Mouse (Mus musculus): ENCODE measurements around the gene Serpina5. TPM values are rescaled to one million over a fixed set of nuclear protein-coding genes. Genes with fewer than 3 reads are reported as not detected.
"Not testable (repeated sequence)": the region's sequence is repeated elsewhere in the genome, so short reads cannot be mapped to it uniquely, and the experiment has no call there.

The Serpina5 gene
- polyA plus RNA-seq, 1 experiment = not detected

DNA sequence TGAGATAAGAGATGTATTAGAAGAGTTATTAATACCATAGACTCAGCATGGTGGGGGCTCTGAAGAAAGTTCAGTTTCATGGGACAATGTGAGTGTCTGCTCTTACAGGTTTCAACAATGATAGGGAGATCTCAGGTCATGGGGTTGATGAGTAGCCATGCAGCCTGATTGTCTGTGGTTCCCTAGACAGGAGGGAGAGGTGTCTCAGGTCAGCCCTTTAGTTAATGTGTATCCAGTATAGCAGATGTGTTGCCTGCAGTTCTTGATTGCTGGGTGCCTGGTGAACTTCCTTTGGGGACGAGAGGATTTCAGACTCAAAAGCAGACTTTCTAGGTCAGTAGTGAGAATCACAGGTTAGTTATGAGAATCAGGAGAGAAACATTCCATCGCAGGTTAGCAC is 7.6 kb downstream of the Serpina5 start:
- no peak for TF ChIP-seq GATA1 (IDR thresholded peaks at IDR 0.05; ENCODE audit: low read length)

- not testable (repeated sequence) for TF ChIP-seq GATA1 (IDR thresholded peaks at IDR 0.05; ENCODE audit: low read length)
These were observed 11.4 kb downstream of the Serpina5 start, which contains the start of gene Serpina3a for GRCm38 (mm10) chr12:104112333-104112732. Gene Serpina3a (plus strand): TSS chr12:104112724.

- TF ChIP-seq GATA1 (IDR thresholded peaks at IDR 0.05; ENCODE audit: low read length) = no peak
These were observed 14.1 kb downstream of the Serpina5 start for GRCm38 (mm10) chr12:104114921-104115579.

DNA sequence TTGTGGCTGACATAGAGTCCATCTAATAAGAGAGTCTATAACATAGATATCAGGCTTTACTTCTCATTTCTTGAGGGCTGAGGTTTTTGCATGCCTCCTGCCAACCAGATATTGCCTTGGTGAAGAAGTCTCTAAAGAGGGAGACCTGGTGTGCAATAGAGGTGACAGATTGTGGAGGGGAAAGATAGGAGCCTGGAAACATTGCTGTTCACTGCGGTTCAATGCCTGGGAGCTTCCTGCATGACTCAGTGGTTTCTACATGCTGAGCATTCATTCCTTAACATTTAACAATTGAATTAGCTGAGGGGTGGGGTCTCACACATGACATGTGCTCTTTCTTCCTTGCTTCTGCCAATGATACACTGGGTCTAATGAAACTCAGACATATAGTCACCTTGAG is 22.2 kb downstream of the Serpina5 start:
- no peak for TF ChIP-seq GATA1 (IDR thresholded peaks at IDR 0.05; ENCODE audit: low read length)

- TF ChIP-seq GATA1 (IDR thresholded peaks at IDR 0.05; ENCODE audit: low read length) = no peak
These were observed 23.1 kb downstream of the Serpina5 start for GRCm38 (mm10) chr12:104123996-104124395.

DNA sequence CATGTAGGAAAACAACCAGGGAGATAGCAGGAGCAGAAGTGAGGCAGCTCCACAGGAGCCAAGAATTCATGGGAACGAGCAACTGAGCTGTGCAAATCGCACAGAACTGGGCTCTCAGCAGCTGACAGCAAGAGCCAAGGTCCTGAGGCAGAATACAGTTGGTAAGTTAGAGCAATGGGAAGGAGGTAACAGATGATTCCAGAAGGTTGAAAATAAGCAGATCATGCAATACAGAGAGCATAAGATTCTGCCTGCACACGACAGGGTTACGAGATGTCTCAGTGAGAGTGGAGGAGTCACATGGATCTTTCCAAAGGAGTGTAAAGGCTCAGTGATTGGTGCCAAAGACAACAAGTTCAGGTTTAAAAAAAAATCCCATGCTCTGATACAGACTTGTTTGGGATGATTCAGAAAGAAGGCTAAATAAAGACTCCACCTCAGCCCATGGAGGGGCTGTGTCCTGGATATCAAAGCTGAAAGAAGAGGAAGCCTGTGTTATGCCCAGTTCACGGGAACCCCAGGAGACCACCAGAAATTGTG is 24.2 kb downstream of the Serpina5 start:
- no peak for TF ChIP-seq GATA1 (IDR thresholded peaks at IDR 0.05; ENCODE audit: low read length)

DNA sequence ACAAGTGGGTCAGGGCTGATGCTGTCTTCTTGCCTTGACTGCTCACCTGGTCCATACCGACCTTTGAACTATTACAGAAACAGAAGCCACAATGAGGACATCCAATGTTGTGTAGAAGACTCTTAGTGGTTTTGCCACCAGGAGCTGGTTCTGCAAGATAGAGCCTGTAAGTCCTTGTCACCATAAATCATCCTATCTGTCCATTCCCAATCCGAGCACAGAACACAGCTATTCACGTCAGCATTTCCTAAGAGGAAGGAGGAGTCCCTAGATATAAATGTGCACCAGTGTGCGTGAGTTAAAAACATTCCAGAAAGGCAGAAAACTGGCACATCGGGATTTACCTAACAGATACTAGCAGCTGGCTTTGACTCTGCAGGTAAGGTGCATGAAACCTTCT is 26.8 kb downstream of the Serpina5 start, which contains the start of gene Serpina3b:
Gene Serpina3b (plus strand): TSS at position 301 of the 400 bp plus-strand sequence.
- TF ChIP-seq GATA1 (IDR thresholded peaks at IDR 0.05; ENCODE audit: low read length) = no peak

- no peak for TF ChIP-seq GATA1 (IDR thresholded peaks at IDR 0.05; ENCODE audit: low read length)
These were observed 30.1 kb downstream of the Serpina5 start for GRCm38 (mm10) chr12:104131041-104131440.

GRCm38 (mm10) chr12:104138216-104138615 is 37.3 kb downstream of the Serpina5 start:
- TF ChIP-seq GATA1 (IDR thresholded peaks at IDR 0.05; ENCODE audit: low read length) = no peak

GRCm38 (mm10) chr12:104140543-104141103 is 39.7 kb downstream of the Serpina5 start:
- TF ChIP-seq GATA1 (IDR thresholded peaks at IDR 0.05; ENCODE audit: low read length) = no peak

DNA sequence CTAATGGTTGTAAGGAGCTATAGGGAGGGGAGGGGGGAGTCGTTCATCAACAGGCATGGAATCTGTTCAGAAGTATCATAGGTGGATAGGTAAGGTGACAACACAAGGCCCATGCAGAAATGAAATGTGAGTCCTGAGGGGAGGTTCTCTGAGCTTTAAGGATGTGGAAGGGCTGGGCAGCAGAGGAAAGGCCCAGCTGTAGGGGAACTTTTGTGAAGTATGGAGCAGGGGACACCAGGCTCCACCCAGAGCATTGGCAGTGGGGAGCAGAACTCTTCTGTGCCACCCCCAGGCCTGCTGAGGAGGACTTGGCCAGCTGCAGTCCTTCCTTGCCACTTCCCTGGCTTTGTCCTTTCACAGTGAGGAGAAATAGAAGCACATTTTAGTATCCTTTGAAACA is 40.6 kb downstream of the Serpina5 start:
- TF ChIP-seq GATA1 (IDR thresholded peaks at IDR 0.05; ENCODE audit: low read length) = no peak

- no peak for TF ChIP-seq GATA1 (IDR thresholded peaks at IDR 0.05; ENCODE audit: low read length)
These were observed 41.5 kb downstream of the Serpina5 start for GRCm38 (mm10) chr12:104142427-104142826.

- no peak for TF ChIP-seq GATA1 (IDR thresholded peaks at IDR 0.05; ENCODE audit: low read length)
These were observed 42.4 kb downstream of the Serpina5 start for GRCm38 (mm10) chr12:104143286-104143685.

- TF ChIP-seq GATA1 (IDR thresholded peaks at IDR 0.05; ENCODE audit: low read length) = no peak
These were observed 44.7 kb downstream of the Serpina5 start for GRCm38 (mm10) chr12:104145571-104145970.

- no peak for TF ChIP-seq GATA1 (IDR thresholded peaks at IDR 0.05; ENCODE audit: low read length)
These were observed 51.1 kb downstream of the Serpina5 start for GRCm38 (mm10) chr12:104151989-104152388.

- TF ChIP-seq GATA1 (IDR thresholded peaks at IDR 0.05; ENCODE audit: low read length) = no peak
These were observed 52.2 kb downstream of the Serpina5 start for GRCm38 (mm10) chr12:104153041-104153645.

Measured in G1E-ER4 (cell line).